Mouse (Mus musculus): Measurements from ENCODE around the gene Vmn1r210. TPM values are rescaled to one million over a fixed set of nuclear protein-coding genes. Genes with fewer than 3 reads are reported as not detected.
A peak's percentile ranks its signal among the peaks of the same experiment; 100 is the strongest.
"Not testable (repeated sequence)": the region's sequence is repeated elsewhere in the genome, so short reads cannot be mapped to it uniquely, and the experiment has no call there.

Gene Vmn1r210
- polyA plus RNA-seq (2016; fragmentation: Nextera tagmentation; extraction: Ambion mirVana): not detected in 2 replicates

- H3K27ac ChIP-seq (replicated peaks): no peak within 1 kb of the TSS
- no peaks in the 10 kb centered on the region for H3K36me3 ChIP-seq (replicated peaks)
- no peaks in the 10 kb centered on the region for H3K4me1 ChIP-seq
- DNase-seq (ENCODE audit: low spot score): no peak
- H3K27me3 ChIP-seq (replicated peaks; ENCODE audit: low read depth, poor library complexity, severe bottlenecking): no peaks in the 10 kb centered on the region
- no peak within 1 kb of the TSS for H3K4me3 ChIP-seq
- no peaks in the 10 kb centered on the region for H3K9me3 ChIP-seq
- 65% methylated on average over 4 of the region's 4 CpGs for WGBS
Measured at GRCm38 (mm10) chr13:22831248-22831647, at the start of gene Vmn1r210. Gene Vmn1r210, minus strand, starts transcription at chr13:22831348.

DNA sequence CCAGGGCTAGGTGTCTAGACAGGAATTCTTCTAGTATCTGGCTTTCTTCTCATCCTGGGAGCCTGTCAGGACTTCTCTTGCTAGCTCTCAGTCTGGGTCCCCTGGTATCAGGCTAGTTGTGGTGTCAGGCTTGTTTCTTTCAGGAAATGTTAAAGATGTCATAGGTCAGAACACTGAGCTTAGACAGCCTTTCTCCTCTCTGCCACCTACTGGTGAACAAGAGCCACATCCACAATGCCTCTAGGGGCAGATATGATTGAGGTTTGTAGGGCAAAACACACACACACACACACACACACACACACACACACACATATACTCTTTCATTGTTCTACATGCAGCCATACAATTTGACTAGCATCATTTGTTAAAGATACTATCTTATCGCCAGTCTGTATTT lies 48.1 kb upstream of the Vmn1r210 start:
- Histone ChIP-seq H3K27ac (replicated peaks) (no peak overlapping the region), H3K4me1 (no peaks in the 10 kb centered on the region), H3K4me3 (no peak overlapping the region), H3K36me3 (replicated peaks) (no peaks in the 10 kb centered on the region), H3K9me3 (no peaks in the 10 kb centered on the region), H3K27me3 (replicated peaks; ENCODE audit: low read depth, poor library complexity, severe bottlenecking) (no peaks in the 10 kb centered on the region)
- 90% methylated on average over 1 of the region's 1 CpGs for WGBS
- DNase-seq (ENCODE audit: low spot score): no peak

GRCm38 (mm10) chr13:22857461-22857860 lies 26.3 kb upstream of the Vmn1r210 start, which contains the start of gene Vmn1r211:
Gene Vmn1r211, minus strand, starts transcription at chr13:22857561.
- H3K4me1 ChIP-seq: no peaks in the 10 kb centered on the region
- H3K4me3 ChIP-seq: no peak within 1 kb of the TSS
- H3K27ac ChIP-seq (replicated peaks): no peak within 1 kb of the TSS
- DNase-seq (ENCODE audit: low spot score): no peak
- H3K27me3 ChIP-seq (replicated peaks; ENCODE audit: low read depth, poor library complexity, severe bottlenecking): no peaks in the 10 kb centered on the region
- no peaks in the 10 kb centered on the region for H3K9me3 ChIP-seq
- H3K36me3 ChIP-seq (replicated peaks): no peaks in the 10 kb centered on the region
- WGBS: 76% methylated on average over 1 of the region's 1 CpGs

DNA sequence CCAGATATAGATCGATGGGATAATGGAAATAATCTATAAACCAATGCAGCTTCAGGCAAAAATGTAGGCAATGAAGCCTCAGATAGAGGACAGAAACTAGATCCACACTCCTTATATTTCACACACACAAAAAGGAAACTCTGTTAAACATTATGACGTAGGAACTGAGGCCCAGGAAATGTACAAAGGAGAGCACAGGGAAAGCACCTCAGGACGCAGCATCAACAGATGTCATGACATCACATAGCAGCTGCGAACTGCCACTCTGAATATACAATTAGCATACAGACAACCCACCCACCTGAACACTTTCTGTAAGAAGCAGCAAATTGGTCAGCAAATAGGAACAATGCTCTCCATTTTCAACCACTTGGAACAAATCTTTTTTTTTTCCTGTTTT lies 23.6 kb upstream of the Vmn1r210 start:
- H3K9me3 ChIP-seq: no peaks in the 10 kb centered on the region
- no peak overlapping the region for H3K4me3 ChIP-seq
- no peaks in the 10 kb centered on the region for H3K27me3 ChIP-seq (replicated peaks; ENCODE audit: low read depth, poor library complexity, severe bottlenecking)
- no peaks in the 10 kb centered on the region for H3K36me3 ChIP-seq (replicated peaks)
- H3K4me1 ChIP-seq: no peaks in the 10 kb centered on the region
- no peak for DNase-seq (ENCODE audit: low spot score)
- 83% methylated on average over 4 of the region's 4 CpGs for WGBS
- no peak overlapping the region for H3K27ac ChIP-seq (replicated peaks)

GRCm38 (mm10) chr13:22846798-22847197 lies 15.7 kb upstream of the Vmn1r210 start:
- WGBS: 80% methylated on average over 1 of the region's 1 CpGs
- Histone ChIP-seq H3K27ac (replicated peaks) (no peak overlapping the region), H3K27me3 (replicated peaks; ENCODE audit: low read depth, poor library complexity, severe bottlenecking) (no peaks in the 10 kb centered on the region), H3K9me3 (no peaks in the 10 kb centered on the region), H3K4me1 (no peaks in the 10 kb centered on the region), H3K4me3 (no peak overlapping the region), H3K36me3 (replicated peaks) (no peaks in the 10 kb centered on the region)
- DNase-seq (ENCODE audit: low spot score): no peak

DNA sequence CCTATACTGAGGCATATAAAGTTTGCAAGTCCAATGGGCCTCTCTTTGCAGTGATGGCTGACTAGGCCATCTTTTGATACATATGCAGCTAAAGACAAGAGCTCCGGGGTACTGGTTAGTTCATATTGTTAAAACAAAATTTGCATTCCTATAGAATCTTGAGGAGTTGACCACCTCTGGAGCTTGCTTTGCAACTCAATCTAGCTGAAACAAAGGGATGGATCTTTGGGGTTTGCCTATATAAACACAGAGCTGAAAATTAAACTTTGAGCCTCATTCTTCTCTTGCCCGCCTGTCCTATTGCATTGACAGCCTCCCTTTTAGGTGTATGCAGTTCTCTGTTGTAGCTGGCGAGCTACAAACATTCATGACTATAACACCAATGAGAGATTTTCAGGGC lies 13.2 kb upstream of the Vmn1r210 start:
- whole genome bisulfite sequencing: 60% methylated on average over 3 of the region's 3 CpGs
- not testable (repeated sequence) for H3K9me3 ChIP-seq; H3K4me1 ChIP-seq; DNase-seq (ENCODE audit: low spot score); H3K27ac ChIP-seq (replicated peaks); H3K36me3 ChIP-seq (replicated peaks); H3K27me3 ChIP-seq (replicated peaks; ENCODE audit: low read depth, poor library complexity, severe bottlenecking); H3K4me3 ChIP-seq

DNA sequence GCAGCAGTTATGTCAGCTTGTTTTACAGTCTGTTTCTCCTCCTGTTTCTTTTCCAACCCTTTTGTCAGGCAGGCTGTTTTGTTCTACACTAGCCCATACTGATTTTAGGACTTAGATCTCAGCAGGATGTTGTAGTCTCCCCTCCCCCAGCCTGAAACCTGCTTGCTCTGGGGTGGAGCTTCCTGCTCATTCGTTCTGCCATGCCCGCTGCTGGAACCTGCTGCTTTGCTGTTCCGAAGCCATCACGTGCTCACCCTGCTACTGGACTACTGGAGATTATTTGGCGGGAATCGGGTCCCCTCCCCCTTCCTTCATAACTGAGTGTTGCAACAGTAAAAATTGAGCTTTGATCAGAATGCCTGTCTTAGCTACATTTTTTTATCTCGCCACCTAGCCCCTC lies 1.8 kb downstream of the Vmn1r210 start:
- WGBS: 42% methylated on average over 7 of the region's 7 CpGs
- H3K27ac ChIP-seq (replicated peaks); H3K9me3 ChIP-seq; H3K27me3 ChIP-seq (replicated peaks; ENCODE audit: low read depth, poor library complexity, severe bottlenecking); H3K36me3 ChIP-seq (replicated peaks); H3K4me3 ChIP-seq; H3K4me1 ChIP-seq: not testable (repeated sequence)
- DNase-seq (ENCODE audit: low spot score): peak; percentile 8

- not testable (repeated sequence) for H3K9me3 ChIP-seq; H3K4me1 ChIP-seq; H3K36me3 ChIP-seq (replicated peaks); H3K27me3 ChIP-seq (replicated peaks; ENCODE audit: low read depth, poor library complexity, severe bottlenecking); DNase-seq (ENCODE audit: low spot score); H3K27ac ChIP-seq (replicated peaks); H3K4me3 ChIP-seq
- WGBS: 80% methylated on average over 1 of the region's 1 CpGs
Measured at GRCm38 (mm10) chr13:22821601-22822000, 9.5 kb downstream of the Vmn1r210 start.

- H3K27ac ChIP-seq (replicated peaks); H3K4me1 ChIP-seq; H3K27me3 ChIP-seq (replicated peaks; ENCODE audit: low read depth, poor library complexity, severe bottlenecking); DNase-seq (ENCODE audit: low spot score); H3K9me3 ChIP-seq; H3K4me3 ChIP-seq; H3K36me3 ChIP-seq (replicated peaks): not testable (repeated sequence)
Measured at GRCm38 (mm10) chr13:22809582-22809981, 21.6 kb downstream of the Vmn1r210 start, which contains the start of gene Vmn1r209. Gene Vmn1r209, minus strand, starts transcription at chr13:22809682.

DNA sequence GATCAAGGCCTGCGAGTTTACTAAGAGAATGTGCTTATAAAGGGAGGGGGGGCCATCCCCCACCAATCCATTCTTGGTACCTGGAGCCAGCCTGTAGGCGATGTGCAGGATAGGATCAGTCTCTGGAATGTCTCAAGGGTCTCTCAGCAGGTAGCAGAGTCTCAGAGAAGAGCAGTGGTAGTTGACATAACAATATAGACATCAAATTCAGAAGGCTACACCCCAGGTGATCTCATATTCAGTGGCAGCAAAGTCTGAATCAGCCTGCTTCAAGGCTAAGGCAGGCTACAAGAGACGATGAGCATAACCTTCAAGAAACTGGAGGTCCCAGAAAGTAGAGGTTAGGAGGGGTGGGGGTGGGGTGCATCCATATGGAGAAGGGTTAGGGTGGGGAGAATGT lies 43.1 kb downstream of the Vmn1r210 start:
- H3K4me3 ChIP-seq; DNase-seq (ENCODE audit: low spot score); H3K9me3 ChIP-seq; H3K4me1 ChIP-seq; H3K27ac ChIP-seq (replicated peaks); H3K27me3 ChIP-seq (replicated peaks; ENCODE audit: low read depth, poor library complexity, severe bottlenecking); H3K36me3 ChIP-seq (replicated peaks): not testable (repeated sequence)
- WGBS: 84% methylated on average over 3 of the region's 3 CpGs

DNA sequence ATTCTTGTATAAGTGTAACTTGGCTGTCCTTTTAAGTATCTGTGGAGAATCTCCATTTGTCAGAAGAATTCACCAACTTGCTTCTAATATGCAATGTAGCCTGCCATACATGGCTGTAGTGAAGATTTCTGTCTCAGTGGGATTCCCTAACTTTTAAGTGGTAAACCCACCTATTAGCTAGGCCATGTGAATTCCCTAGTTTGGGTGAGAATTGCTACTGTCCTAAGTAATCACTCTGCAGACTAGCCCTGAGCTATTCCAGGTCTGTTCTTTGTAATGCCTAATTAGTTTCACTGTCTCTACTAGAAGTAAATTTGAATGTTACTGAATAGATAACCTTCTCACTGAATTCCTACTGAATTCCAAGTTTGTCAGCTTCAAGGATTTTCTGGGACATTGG lies 47.0 kb downstream of the Vmn1r210 start:
- not testable (repeated sequence) for H3K36me3 ChIP-seq (replicated peaks); H3K27me3 ChIP-seq (replicated peaks; ENCODE audit: low read depth, poor library complexity, severe bottlenecking); H3K4me3 ChIP-seq

DNA sequence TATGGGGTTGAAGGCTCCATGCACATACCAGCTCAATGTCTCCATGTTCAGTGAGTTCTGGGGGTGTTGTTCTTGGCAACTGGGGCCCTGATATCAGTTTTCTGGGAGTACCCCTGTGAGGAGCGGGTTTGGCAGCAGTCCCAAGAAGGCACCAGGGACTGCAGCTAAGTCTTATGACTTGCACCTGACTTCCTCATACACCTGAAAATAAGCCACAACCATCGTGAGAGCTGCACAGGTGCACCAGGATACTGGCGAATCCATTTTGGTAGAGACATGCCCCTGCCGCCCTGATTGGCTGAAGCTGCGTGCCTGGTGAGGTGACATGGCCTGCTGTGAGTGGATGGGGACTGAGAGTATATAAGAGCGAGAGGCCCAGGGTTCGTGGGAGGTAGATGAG lies 53.8 kb downstream of the Vmn1r210 start, which contains the start of gene Vmn1r208:
Vmn1r208 (minus strand) TSS at position 101 of the 400 bp plus-strand sequence.
- not testable (repeated sequence) for DNase-seq (ENCODE audit: low spot score); H3K4me1 ChIP-seq; H3K27me3 ChIP-seq (replicated peaks; ENCODE audit: low read depth, poor library complexity, severe bottlenecking); H3K9me3 ChIP-seq; H3K36me3 ChIP-seq (replicated peaks); H3K4me3 ChIP-seq; H3K27ac ChIP-seq (replicated peaks)
- WGBS: no CpG with 5 or more reads among the region's 7 CpGs

More for the DNA sequence above, 47.0 kb downstream of the Vmn1r210 start:
- not testable (repeated sequence) for DNase-seq (ENCODE audit: low spot score); H3K4me1 ChIP-seq; H3K27ac ChIP-seq (replicated peaks); H3K9me3 ChIP-seq

Measured in embryonic facial prominence, embryonic 10.5 days (tissue).